Comparison of ENCODE assay signal across 28 mouse cellular contexts in the genomic region with DNA sequence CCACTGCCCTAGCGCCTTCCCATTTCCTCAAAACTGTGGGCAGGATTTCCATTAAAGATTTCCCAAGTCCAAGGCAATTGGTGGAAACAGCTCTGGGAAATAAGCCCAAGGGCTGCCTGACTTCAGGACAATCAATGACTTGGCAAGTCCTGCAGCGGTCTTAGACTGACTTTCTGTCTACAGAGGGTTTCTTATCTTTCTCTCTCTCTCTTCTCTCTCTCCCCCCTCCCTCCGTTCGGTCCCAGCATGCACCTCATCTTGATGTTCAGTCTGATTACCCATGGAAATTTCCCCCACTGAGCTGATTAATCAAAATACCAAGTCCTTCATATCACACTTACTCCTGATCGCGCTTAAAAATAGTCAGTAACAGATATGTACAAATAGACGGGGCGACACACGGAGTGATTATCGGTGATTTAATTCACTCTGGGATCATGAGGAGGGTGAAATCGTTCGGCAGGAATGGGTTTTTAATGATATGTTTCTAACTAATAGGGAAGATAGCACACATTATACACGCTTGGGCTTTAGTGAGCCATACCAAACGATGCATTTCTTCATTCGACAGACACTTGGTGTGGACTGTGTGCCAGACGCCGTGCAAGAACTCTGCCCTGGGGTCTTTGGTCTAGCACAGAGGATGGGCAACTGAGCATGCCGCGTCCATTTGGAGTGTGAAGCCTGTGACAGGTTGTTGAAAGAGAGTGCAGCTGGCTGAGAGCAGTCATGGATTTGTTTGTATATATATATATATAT. TPM values are rescaled to one million over a fixed set of nuclear protein-coding genes. Genes with fewer than 3 reads are reported as not detected.
DNase-seq lines count a peak whose midpoint lies in the region; ATAC-seq and TF ChIP-seq lines count a peak whose summit lies in the region.
"Had no signal": no experiment of that assay in that cellular context is flagged by ENCODE, and none has a peak within 500 bp of the region (broad histone marks: within the 10 kb centered on the region; RNA-seq: fewer than 3 reads in every experiment).

No protein-coding gene starts in this region.

- H3K79me2 ChIP-seq in MEL (ENCODE audit: control insufficient read depth, insufficient read depth, low read length, poor library complexity), result no peaks in the 10 kb centered on the region

- no peaks in the 10 kb centered on the region for H3K9me3 ChIP-seq in hindbrain, embryonic 13.5 days
- H3K9me3 ChIP-seq in hindbrain, embryonic 10.5 days, result no peaks in the 10 kb centered on the region
- H3K9me3 ChIP-seq in liver, embryonic 12.5 days (replicated peaks), result no peaks in the 10 kb centered on the region
- H3K9me3 ChIP-seq in G1E (replicated peaks), result no peaks in the 10 kb centered on the region
- no peaks in the 10 kb centered on the region for H3K9me3 ChIP-seq in MEL (replicated peaks; ENCODE audit: insufficient read depth, low read length)
- H3K9me3 ChIP-seq in intestine, embryonic 16.5 days (ENCODE audit: control insufficient read depth, low read length), result no peaks in the 10 kb centered on the region
- H3K9me3 ChIP-seq: embryonic facial prominence, embryonic 12.5 days; heart, embryonic 12.5 days; limb, embryonic 10.5 days; limb, embryonic 15.5 days; midbrain, embryonic 15.5 days; stomach, embryonic 15.5 days had no signal

- no peak for TF ChIP-seq RAD21 in MEL (IDR thresholded peaks at IDR 0.05; ENCODE audit: low read depth, low read length)

- no peak for TF ChIP-seq POLR2A in MEL (IDR thresholded peaks at IDR 0.05; ENCODE audit: control insufficient read depth in 1 of 2, insufficient read depth in 1 of 2, low read depth in 1 of 2, low read length in 2 of 2, poor library complexity in 1 of 2)

- no peaks in the 10 kb centered on the region for H3K36me3 ChIP-seq in hindbrain, embryonic 13.5 days
- H3K36me3 ChIP-seq in hindbrain, embryonic 10.5 days, result no peaks in the 10 kb centered on the region
- H3K36me3 ChIP-seq in liver, embryonic 12.5 days, result no peaks in the 10 kb centered on the region
- no peaks in the 10 kb centered on the region for H3K36me3 ChIP-seq in G1E (replicated peaks)
- peaks cover 0 to 2% of the 10 kb centered on the region in 2 experiments; a peak in 1 of 4 replicates for H3K36me3 ChIP-seq in MEL (ENCODE audit: control insufficient read depth in 1 of 2, insufficient read depth in 2 of 2, low read length in 2 of 2)
- no peaks in the 10 kb centered on the region for H3K36me3 ChIP-seq in intestine, embryonic 16.5 days (ENCODE audit: control insufficient read depth, insufficient read depth, low read length)
- H3K36me3 ChIP-seq: embryonic facial prominence, embryonic 12.5 days; heart, embryonic 12.5 days; limb, embryonic 10.5 days; limb, embryonic 15.5 days; midbrain, embryonic 15.5 days; stomach, embryonic 15.5 days had no signal

- DNase-seq in hindbrain, embryonic 10.5 days (ENCODE audit: low spot score), result no peak
- no peak for DNase-seq in liver
- DNase-seq in G1E (ENCODE audit: low spot score), result no peak
- no peak for DNase-seq in MEL (ENCODE audit: low read depth, low spot score)
- DNase-seq in cerebellum, postnatal 14 days, result no peak
- DNase-seq: adrenal gland, postnatal 10 days; B cell, adult 2 months; cerebellum, adult 11 months; cerebellum, adult 9-10 months; embryo, embryonic 11 days; heart, adult 2 months; heart, postnatal 4 days; kidney, adult 2 months; kidney, postnatal 4 days; lung, embryonic 14.5 days; lung, postnatal 14 days; retina, postnatal 1 day; right cerebral cortex, postnatal 14 days had no signal

- no peak overlapping the region for H3K27ac ChIP-seq in hindbrain, embryonic 13.5 days
- H3K27ac ChIP-seq in hindbrain, embryonic 10.5 days, result no peak overlapping the region
- H3K27ac ChIP-seq in liver, embryonic 12.5 days, result no peak overlapping the region
- no peak overlapping the region for H3K27ac ChIP-seq in MEL (ENCODE audit: control insufficient read depth, low read depth, low read length)
- H3K27ac ChIP-seq in intestine, embryonic 16.5 days (ENCODE audit: low read length), result no peak overlapping the region
- H3K27ac ChIP-seq: embryonic facial prominence, embryonic 12.5 days; heart, adult 2 months; kidney, postnatal 0 days; limb, embryonic 10.5 days; limb, embryonic 15.5 days; midbrain, embryonic 15.5 days; stomach, embryonic 15.5 days had no signal

- H3K27me3 ChIP-seq in hindbrain, embryonic 13.5 days, result no peaks in the 10 kb centered on the region
- no peaks in the 10 kb centered on the region for H3K27me3 ChIP-seq in hindbrain, embryonic 10.5 days (ENCODE audit: insufficient read depth, poor library complexity, severe bottlenecking)
- H3K27me3 ChIP-seq in liver, embryonic 12.5 days (replicated peaks), result peaks cover 24% of the 10 kb centered on the region
- H3K27me3 ChIP-seq in G1E (ENCODE audit: insufficient read depth, low read length) (peaks cover 21% of the 10 kb centered on the region), MEL (ENCODE audit: control insufficient read depth in 1 of 2, insufficient read depth in 2 of 2, low read length in 2 of 2) (no peaks in the 10 kb centered on the region)
- no peaks in the 10 kb centered on the region for H3K27me3 ChIP-seq in intestine, embryonic 16.5 days (replicated peaks; ENCODE audit: control insufficient read depth, insufficient read depth, low read length)
- H3K27me3 ChIP-seq: embryonic facial prominence, embryonic 12.5 days; heart, embryonic 12.5 days; limb, embryonic 15.5 days; midbrain, embryonic 15.5 days; stomach, embryonic 15.5 days had no signal

- TF ChIP-seq CTCF in G1E (IDR thresholded peaks at IDR 0.05; ENCODE audit: low read depth, low read length) (no peak), MEL (IDR thresholded peaks at IDR 0.05 in 2 of 3, conservative IDR thresholded peaks at IDR 0.05 in 1 of 3; ENCODE audit: control insufficient read depth in 1 of 3, insufficient read depth in 1 of 3, low read depth in 2 of 3, low read length in 3 of 3, poor library complexity in 1 of 3, severe bottlenecking in 1 of 3) (no peak)

- no peak overlapping the region for H3K4me2 ChIP-seq in hindbrain, embryonic 13.5 days
- no peak overlapping the region for H3K4me2 ChIP-seq in liver, embryonic 12.5 days
- no peak overlapping the region for H3K4me2 ChIP-seq in intestine, embryonic 16.5 days (ENCODE audit: low read depth, low read length)
- H3K4me2 ChIP-seq: embryonic facial prominence, embryonic 12.5 days; heart, embryonic 12.5 days; limb, embryonic 15.5 days; lung, embryonic 14.5 days; midbrain, embryonic 15.5 days; stomach, embryonic 15.5 days had no signal

- H3K4me3 ChIP-seq in hindbrain, embryonic 13.5 days, result no peak overlapping the region
- no peak overlapping the region for H3K4me3 ChIP-seq in hindbrain, embryonic 10.5 days
- H3K4me3 ChIP-seq in liver, embryonic 12.5 days, result no peak overlapping the region
- H3K4me3 ChIP-seq in G1E (ENCODE audit: low read depth, low read length) (no peak overlapping the region), MEL (ENCODE audit: control insufficient read depth in 1 of 2, insufficient read depth in 1 of 2, low read depth in 2 of 2, low read length in 2 of 2) (no peak overlapping the region)
- H3K4me3 ChIP-seq in intestine, embryonic 16.5 days (ENCODE audit: low read length), result no peak overlapping the region
- H3K4me3 ChIP-seq: embryonic facial prominence, embryonic 12.5 days; heart, adult 2 months; heart, embryonic 12.5 days; limb, embryonic 10.5 days; limb, embryonic 15.5 days; midbrain, embryonic 15.5 days; stomach, embryonic 15.5 days had no signal

- peaks cover 8% of the 10 kb centered on the region; the same call in 1 of the 2 replicates for H3K4me1 ChIP-seq in hindbrain, embryonic 13.5 days (replicated peaks)
- H3K4me1 ChIP-seq in hindbrain, embryonic 10.5 days (replicated peaks), result peaks cover 15% of the 10 kb centered on the region; the same call in 1 of the 2 replicates
- H3K4me1 ChIP-seq in liver, embryonic 12.5 days, result peaks cover 13% of the 10 kb centered on the region
- peaks cover 16% of the 10 kb centered on the region for H3K4me1 ChIP-seq in G1E (ENCODE audit: insufficient read depth, low read depth, low read length)
- peaks cover 0 to 8% of the 10 kb centered on the region in 2 experiments; a peak in 1 of 4 replicates for H3K4me1 ChIP-seq in MEL (ENCODE audit: control insufficient read depth in 1 of 2, insufficient read depth in 2 of 2, low read length in 2 of 2)
- no peaks in the 10 kb centered on the region for H3K4me1 ChIP-seq in intestine, embryonic 16.5 days (ENCODE audit: control insufficient read depth, insufficient read depth, low read length)
- H3K4me1 ChIP-seq: limb, embryonic 15.5 days; stomach, embryonic 15.5 days had no signal

- TF ChIP-seq EP300 in MEL (IDR thresholded peaks at IDR 0.05; ENCODE audit: low read depth in 1 of 2, low read length in 2 of 2), result 0 out of 4 replicates have a peak, but pooled peaks of 1 of the 2 experiments have one; percentile 19

- no peak overlapping the region for H3K9ac ChIP-seq in hindbrain, embryonic 13.5 days
- H3K9ac ChIP-seq in liver, embryonic 12.5 days, result no peak overlapping the region
- no peak overlapping the region for H3K9ac ChIP-seq in MEL (ENCODE audit: control insufficient read depth, low read depth, low read length, poor library complexity, severe bottlenecking)
- H3K9ac ChIP-seq in intestine, embryonic 16.5 days (ENCODE audit: low read depth, low read length), result no peak overlapping the region
- H3K9ac ChIP-seq: embryonic facial prominence, embryonic 12.5 days; heart, embryonic 12.5 days; limb, embryonic 15.5 days; lung, embryonic 14.5 days; midbrain, embryonic 15.5 days; stomach, embryonic 15.5 days had no signal

- ATAC-seq in hindbrain, embryonic 13.5 days (ENCODE audit: low FRiP score), result peak; percentile 54; the same call in 1 of the 2 replicates
- peak; percentile 56; the same call in 1 of the 2 replicates for ATAC-seq in liver, embryonic 12.5 days
- peak; percentile 37; the same call in 1 of the 2 replicates for ATAC-seq in G1E (ENCODE audit: extremely low read depth, insufficient number of reproducible peaks, low FRiP score, poor library complexity, severe bottlenecking)
- ATAC-seq in intestine, embryonic 16.5 days, result no peak
- ATAC-seq: midbrain, embryonic 15.5 days had no signal

- 71% methylated on average over 19 of the region's 19 CpGs for WGBS in hindbrain, embryonic 13.5 days
- 90% methylated on average over 19 of the region's 19 CpGs for WGBS in hindbrain, embryonic 10.5 days
- 70% methylated on average over 19 of the region's 19 CpGs for WGBS in liver, embryonic 12.5 days (ENCODE audit: insufficient replicate concordance)
- WGBS in intestine, embryonic 16.5 days, result 81% methylated on average over 19 of the region's 19 CpGs

RNA-seq across cellular contexts. Expression of a gene that starts 12.8 kb away (rescaled TPM):
- polyA plus RNA-seq in hindbrain, embryonic 13.5 days (2015; fragmentation: Nextera tagmentation; extraction: Ambion mirVana), result 40.3 and 40.7 TPM in 2 replicates
- 81.7 and 109 TPM in 2 replicates for polyA plus RNA-seq in hindbrain, embryonic 10.5 days (2016; fragmentation: Nextera tagmentation; extraction: Ambion mirVana)
- 136 and 141 TPM in 2 replicates for polyA plus RNA-seq in liver, embryonic 12.5 days (2016; fragmentation: Nextera tagmentation; extraction: Ambion mirVana)
- total RNA-seq in G1E (2014; fragmentation: Nextera tagmentation), result 184 and 234 TPM in 2 replicates
- total RNA-seq in G1E (2017), result 240 and 293 TPM in 2 replicates
- polyA plus RNA-seq in G1E (2012), result 85.3 and 89.8 TPM in 2 replicates
- total RNA-seq in MEL (2012; rRNA removed), result 95.2 and 101 TPM in 2 replicates
- 100 to 1,000 TPM in 1 of 2 experiments, 10 to 100 TPM in 1; 87.0 to 144 TPM for polyA plus RNA-seq in MEL (2012; ENCODE audit: insufficient read depth in 1 of 2, insufficient read length in 2 of 2, low read depth in 1 of 2, low replicate concordance in 2 of 2, missing spikeins in 1 of 2)
- 52.7 and 61.2 TPM in 2 replicates for polyA plus RNA-seq in intestine, embryonic 16.5 days (2015; fragmentation: Nextera tagmentation; extraction: Ambion mirVana)
